Mouse (Mus musculus) ES-E14 (cell line): ENCODE measurements around the gene Bhlhe41.

ENCODE experiments used
- CHD2 ChIP-seq: IDR thresholded peaks from 2 replicates; pipeline ENCODE4 v1.6.1; 2014; ENCODE audit warnings: mild to moderate bottlenecking, low read depth, low read length, inconsistent platforms
- HCFC1 ChIP-seq: IDR thresholded peaks from 2 replicates; pipeline ENCODE4 v1.6.1; 2012; ENCODE audit warnings: low read length, inconsistent platforms, borderline replicate concordance; ENCODE audit not compliant: insufficient read depth
- MAFK ChIP-seq: IDR thresholded peaks from 2 replicates; pipeline ENCODE4 v1.6.1; 2014; ENCODE audit warnings: mild to moderate bottlenecking, low read depth, low read length, inconsistent platforms; ENCODE audit not compliant: insufficient read depth

DNA sequence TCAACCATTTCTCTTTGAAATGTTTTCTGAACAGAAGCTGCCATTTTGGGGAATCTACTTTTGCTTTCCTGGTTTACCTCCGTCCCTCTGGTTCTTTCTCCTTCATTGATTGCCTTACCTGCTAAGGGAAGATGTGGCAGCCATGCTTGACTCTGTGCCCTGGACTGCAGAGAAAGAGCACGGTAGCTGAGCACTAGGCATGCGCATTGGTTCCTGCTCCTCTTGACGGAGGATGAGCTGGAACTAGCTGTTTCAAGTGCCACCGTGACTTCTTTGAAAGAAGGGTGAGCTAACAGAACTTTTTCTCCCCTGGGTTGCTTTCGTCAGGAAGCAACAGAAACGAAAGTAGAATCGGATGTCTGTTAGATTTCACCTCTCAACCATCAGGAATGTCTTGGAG is 17.7 kb downstream of the Bhlhe41 start:
- TF ChIP-seq CHD2 (no peak), MAFK (no peak), HCFC1 (no peak)
